Mouse (Mus musculus): ENCODE data around the gene Ripply2. TPM values are rescaled to one million over a fixed set of nuclear protein-coding genes. Genes with fewer than 3 reads are reported as not detected.

Gene Ripply2
- polyA plus RNA-seq, 1 experiment from 2014 or later, result not detected

DNA sequence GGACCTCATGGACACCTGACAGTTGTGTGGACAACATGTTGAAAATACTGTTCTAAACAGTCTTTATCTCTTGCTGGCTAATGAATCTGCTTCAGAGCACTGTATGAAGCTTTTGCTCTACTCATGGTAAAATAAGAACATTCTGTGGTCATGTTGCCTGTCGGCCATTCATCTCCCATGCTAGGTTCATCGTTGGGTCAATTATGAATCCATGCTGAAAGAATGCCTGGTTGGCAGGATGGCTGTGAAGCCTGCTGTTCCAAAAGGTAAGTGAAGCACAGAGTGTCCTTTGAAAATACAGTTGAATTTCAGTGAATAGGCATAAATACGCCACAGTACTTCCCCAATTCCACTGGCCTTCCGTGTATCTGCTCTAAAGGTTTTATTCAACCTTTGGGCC is 16.9 kb downstream of the Ripply2 start:
- Histone ChIP-seq H3K4me3 (replicated peaks) (no peak overlapping the region), H3K9ac (no peak overlapping the region), H3K4me1 (replicated peaks) (no peaks in the 10 kb centered on the region), H3K4me2 (no peak overlapping the region), H3K27ac (no peak overlapping the region), H3K36me3 (no peaks in the 10 kb centered on the region), H3K27me3 (no peaks in the 10 kb centered on the region), H3K9me3 (replicated peaks) (no peaks in the 10 kb centered on the region)
- 74% methylated on average over 4 of the region's 4 CpGs for WGBS (ENCODE audit: insufficient replicate concordance)
- DNase-seq (no peak), ATAC-seq (ENCODE audit: low read depth) (no peak)

DNA sequence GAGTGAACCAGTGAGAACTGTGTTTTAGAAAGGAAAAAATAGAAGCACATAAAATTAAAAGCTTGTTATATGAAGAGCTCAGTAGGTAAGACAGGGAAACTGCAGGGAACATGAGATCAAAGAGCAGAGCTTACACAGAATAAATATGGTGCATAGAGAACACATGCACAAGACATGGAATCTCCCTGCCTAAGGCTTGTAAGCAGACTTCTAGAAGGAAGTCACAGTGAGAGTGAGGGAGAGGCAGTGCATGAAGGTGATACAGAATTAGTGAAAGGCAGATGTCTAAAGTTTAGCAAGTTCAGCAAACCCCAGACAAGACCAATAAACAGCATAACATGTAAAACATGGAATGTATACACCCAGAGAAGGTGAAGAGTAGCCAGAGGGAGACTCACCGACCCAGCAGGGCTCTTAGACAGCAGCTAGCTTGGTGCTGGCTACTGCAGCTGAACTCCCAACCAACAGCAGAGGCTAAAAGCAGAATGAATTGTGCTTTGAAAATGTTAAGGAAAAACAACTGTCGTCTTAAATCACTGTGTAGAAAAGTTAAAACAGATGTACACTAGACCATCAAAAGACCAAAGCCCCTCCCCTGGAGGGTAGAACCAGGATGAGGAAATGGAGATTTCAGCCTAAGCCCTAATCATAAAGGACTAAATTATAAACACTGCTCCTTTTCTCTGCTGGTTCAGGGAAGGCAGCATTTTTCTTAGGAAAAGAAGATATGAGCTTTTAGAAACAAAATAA is 19.7 kb downstream of the Ripply2 start:
- Histone ChIP-seq H3K4me3 (replicated peaks) (no peak overlapping the region), H3K4me1 (replicated peaks) (no peaks in the 10 kb centered on the region), H3K27me3 (no peaks in the 10 kb centered on the region), H3K27ac (no peak overlapping the region), H3K9ac (no peak overlapping the region), H3K4me2 (no peak overlapping the region), H3K9me3 (replicated peaks) (no peaks in the 10 kb centered on the region), H3K36me3 (no peaks in the 10 kb centered on the region)
- 71% methylated on average over 2 of the region's 2 CpGs for WGBS (ENCODE audit: insufficient replicate concordance)
- ATAC-seq (ENCODE audit: low read depth) (no peak), DNase-seq (no peak)

DNA sequence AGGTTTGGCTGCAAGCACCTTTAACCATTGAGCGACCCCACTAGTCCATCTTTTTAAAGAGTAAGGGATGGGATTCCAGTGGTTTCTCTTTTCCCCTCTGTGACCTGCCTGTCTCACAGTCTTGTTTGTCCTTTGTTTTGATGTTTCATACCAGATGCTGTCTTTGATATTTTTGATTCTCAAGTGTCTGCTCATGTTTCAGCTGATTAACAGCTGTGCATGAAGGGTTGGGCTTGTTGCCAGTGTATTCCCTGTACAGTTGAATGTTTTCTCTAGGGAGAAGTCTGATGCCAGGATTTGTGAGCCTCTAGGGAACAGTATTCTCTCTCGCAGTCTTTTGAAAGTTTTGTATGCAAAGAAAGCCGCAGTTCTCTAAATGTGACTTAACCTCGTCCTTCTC is 34.1 kb downstream of the Ripply2 start:
- 81% methylated on average over 4 of the region's 4 CpGs for WGBS (ENCODE audit: insufficient replicate concordance)
- no peaks in the 10 kb centered on the region for H3K4me1 ChIP-seq (replicated peaks)
- no peak overlapping the region for H3K27ac ChIP-seq
- H3K4me2 ChIP-seq, result no peak overlapping the region
- ATAC-seq (ENCODE audit: low read depth) (no peak), DNase-seq (no peak)
- 0 out of 2 replicates have a peak, but pooled peaks cover 6% of the 10 kb centered on the region for H3K36me3 ChIP-seq
- H3K9me3 ChIP-seq (replicated peaks), result no peaks in the 10 kb centered on the region
- no peaks in the 10 kb centered on the region for H3K27me3 ChIP-seq
- no peak overlapping the region for H3K4me3 ChIP-seq (replicated peaks)
- no peak overlapping the region for H3K9ac ChIP-seq

- DNase-seq (no peak), ATAC-seq (ENCODE audit: low read depth) (no peak)
- Histone ChIP-seq H3K4me1 (replicated peaks) (no peaks in the 10 kb centered on the region), H3K27me3 (no peaks in the 10 kb centered on the region), H3K9ac (no peak overlapping the region), H3K36me3 (peaks cover 26% of the 10 kb centered on the region), H3K9me3 (replicated peaks) (no peaks in the 10 kb centered on the region), H3K4me2 (no peak overlapping the region), H3K27ac (no peak overlapping the region), H3K4me3 (replicated peaks) (no peak overlapping the region)
- 77% methylated on average over 11 of the region's 11 CpGs for WGBS (ENCODE audit: insufficient replicate concordance)
Measured at GRCm38 (mm10) chr9:87055547-87056235, 40.4 kb downstream of the Ripply2 start.

DNA sequence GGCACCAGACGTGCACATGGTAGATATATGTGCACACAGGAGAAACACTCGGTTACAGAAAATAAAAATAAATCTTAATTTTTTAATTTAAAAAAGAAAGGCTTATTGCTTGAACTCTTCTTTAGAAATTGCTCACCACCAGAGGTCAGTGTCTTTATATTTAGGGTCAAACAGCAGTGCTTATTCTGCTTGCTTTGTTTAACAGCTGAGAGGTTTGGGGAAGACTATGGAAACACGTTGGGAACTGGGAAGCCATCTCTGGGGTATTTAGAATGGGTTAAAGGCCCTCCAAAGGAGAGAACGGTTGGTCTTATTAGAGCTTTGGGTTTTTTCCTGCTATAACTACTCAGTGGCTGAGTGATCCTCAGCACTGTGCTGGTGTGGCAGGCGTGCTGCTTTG is 47.0 kb downstream of the Ripply2 start:
- 66% methylated on average over 5 of the region's 5 CpGs for WGBS (ENCODE audit: insufficient replicate concordance)

DNA sequence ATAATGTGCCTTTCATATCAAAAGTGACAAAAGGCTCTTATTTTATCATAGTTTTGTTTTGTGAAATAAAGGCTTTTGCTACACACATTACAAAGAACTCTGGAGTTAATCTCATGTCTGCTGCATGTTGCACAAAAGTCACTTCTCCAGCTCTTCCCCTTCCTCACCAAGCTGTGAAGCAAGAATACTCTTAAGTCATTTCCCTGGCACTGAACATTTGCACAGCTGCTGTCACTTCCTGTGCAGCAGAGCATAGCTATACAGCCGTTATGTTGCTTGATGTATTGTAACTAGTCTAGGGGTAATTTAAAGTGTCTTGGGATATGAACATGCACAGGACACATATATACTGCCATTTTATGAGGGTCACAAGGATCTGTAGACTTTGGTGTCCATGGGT is 52.8 kb downstream of the Ripply2 start:
- H3K9me3 ChIP-seq (replicated peaks), result no peaks in the 10 kb centered on the region
- ATAC-seq (ENCODE audit: low read depth), result no peak
- H3K27ac ChIP-seq, result no peak overlapping the region
- H3K4me2 ChIP-seq, result no peak overlapping the region
- H3K4me1 ChIP-seq (replicated peaks), result no peaks in the 10 kb centered on the region
- 91% methylated on average over 1 of the region's 1 CpGs for WGBS (ENCODE audit: insufficient replicate concordance)
- no peak for DNase-seq
- H3K9ac ChIP-seq, result no peak overlapping the region
- peaks cover 29% of the 10 kb centered on the region for H3K36me3 ChIP-seq
- no peak overlapping the region for H3K4me3 ChIP-seq (replicated peaks)
- H3K27me3 ChIP-seq, result no peaks in the 10 kb centered on the region

More for the DNA sequence above, 47.0 kb downstream of the Ripply2 start:
- H3K27ac ChIP-seq, result no peak overlapping the region
- no peak overlapping the region for H3K9ac ChIP-seq
- H3K4me3 ChIP-seq (replicated peaks), result no peak overlapping the region
- H3K9me3 ChIP-seq (replicated peaks), result no peaks in the 10 kb centered on the region
- H3K4me1 ChIP-seq (replicated peaks), result no peaks in the 10 kb centered on the region
- peaks cover 28% of the 10 kb centered on the region for H3K36me3 ChIP-seq
- no peak for DNase-seq
- H3K27me3 ChIP-seq, result no peaks in the 10 kb centered on the region
- no peak overlapping the region for H3K4me2 ChIP-seq
- no peak for ATAC-seq (ENCODE audit: low read depth)

Other genes starting within 250 kb of the Ripply2 start
- 0.15 and 0.66 TPM in 2 replicates for gene Snap91, start 134.9 kb upstream of the Ripply2 start, polyA plus RNA-seq (2015; fragmentation: Nextera tagmentation; extraction: Ambion mirVana)
- gene Cyb5r4, start 6.5 kb downstream of the Ripply2 start, polyA plus RNA-seq (2015; fragmentation: Nextera tagmentation; extraction: Ambion mirVana), result 45.0 and 53.3 TPM in 2 replicates
- gene Mrap2, start 128.8 kb downstream of the Ripply2 start, polyA plus RNA-seq (2015; fragmentation: Nextera tagmentation; extraction: Ambion mirVana), result not detected in 2 replicates
- gene Cep162, start 240.0 kb downstream of the Ripply2 start, polyA plus RNA-seq (2015; fragmentation: Nextera tagmentation; extraction: Ambion mirVana), result 1.7 and 2.4 TPM in 2 replicates

Measured in liver, embryonic 13.5 days (tissue).